Mouse (Mus musculus) thymus, adult 2 months (tissue): ENCODE results near the gene Sec22b.

ENCODE experiments used
- CTCF ChIP-seq: fragments of 200-500 bp; IDR thresholded peaks from 2 replicates; pipeline ENCODE4 v1.5.1; 2012; ENCODE audit warnings: mild to moderate bottlenecking, control low read depth, low read length, moderate library complexity, borderline replicate concordance; ENCODE audit not compliant: control insufficient read depth, poor library complexity, insufficient read depth; ENCODE audit errors: extremely low read depth
- POLR2A ChIP-seq: fragments of 200-500 bp; IDR thresholded peaks from 2 replicates; pipeline ENCODE4 v1.6.1; 2012; ENCODE audit warnings: mild to moderate bottlenecking, low read length, control low read depth, moderate library complexity; ENCODE audit not compliant: control insufficient read depth, poor library complexity, insufficient read depth; ENCODE audit errors: extremely low read depth

DNA sequence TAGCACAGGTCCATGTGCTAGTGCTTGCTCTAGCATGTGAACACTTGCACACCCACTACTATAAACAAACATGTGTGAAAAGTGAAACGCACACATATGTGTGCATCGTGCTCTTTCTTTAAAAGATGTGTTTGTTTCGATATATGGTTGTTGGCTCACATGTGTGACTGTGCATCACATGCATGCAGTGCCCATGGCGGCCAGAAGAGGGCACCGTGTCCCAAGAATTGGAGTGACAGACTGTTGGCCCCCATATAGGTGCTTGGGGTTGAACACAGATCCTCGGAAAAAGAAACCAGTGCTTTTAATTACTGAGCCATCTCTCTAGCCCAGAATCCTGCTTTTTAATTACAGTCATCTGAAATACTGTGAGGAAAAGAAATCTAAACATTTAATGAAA is 6.3 kb upstream of the Sec22b start:
- TF ChIP-seq POLR2A (no peak), CTCF (peak; percentile 59; the same call in 1 of the 2 replicates)
